Mouse (Mus musculus) large intestine, adult 2 months (tissue): ENCODE results near the gene Mfsd6. TPM values are rescaled to one million over a fixed set of nuclear protein-coding genes. Genes with fewer than 3 reads are reported as not detected.

Experiments used
- DNase-seq: peaks from one replicate; pipeline ENCODE4 v3.0.0-alpha.2; 2012; ENCODE audit warnings: low read depth, low spot score
- WGBS: fragments of 180-500 bp; shearing (Covaris S2); methylation state at CpG from one replicate; pipeline ENCODE4 v1.1.7; 2018; 5-methylcytosine and 5-hydroxymethylcytosine counted together
- polyA plus RNA-seq: library from polyadenylated mRNA; depleted of rRNA; stranded (reverse); fragments of >200 nt; gene quantifications from 2 replicates; pipeline ENCODE4 v1.2.3, GENCODE M21; 2012; rRNA removed

Gene Mfsd6
- polyA plus RNA-seq: 15.9 and 22.2 TPM in 2 replicates

GRCm38 (mm10) chr1:52727056-52727900 is at the start of gene Mfsd6:
TSS of gene Mfsd6 (minus strand) at chr1:52727462.
- DNase-seq: no peak
- WGBS: 2% methylated on average over 63 of the region's 63 CpGs

GRCm38 (mm10) chr1:52765176-52766111 is 38.2 kb upstream of the Mfsd6 start:
- WGBS: 29% methylated on average over 7 of the region's 7 CpGs
- DNase-seq: no peak

GRCm38 (mm10) chr1:52763894-52764809 is 36.9 kb upstream of the Mfsd6 start:
- WGBS: 55% methylated on average over 4 of the region's 4 CpGs
- no peak for DNase-seq

DNA sequence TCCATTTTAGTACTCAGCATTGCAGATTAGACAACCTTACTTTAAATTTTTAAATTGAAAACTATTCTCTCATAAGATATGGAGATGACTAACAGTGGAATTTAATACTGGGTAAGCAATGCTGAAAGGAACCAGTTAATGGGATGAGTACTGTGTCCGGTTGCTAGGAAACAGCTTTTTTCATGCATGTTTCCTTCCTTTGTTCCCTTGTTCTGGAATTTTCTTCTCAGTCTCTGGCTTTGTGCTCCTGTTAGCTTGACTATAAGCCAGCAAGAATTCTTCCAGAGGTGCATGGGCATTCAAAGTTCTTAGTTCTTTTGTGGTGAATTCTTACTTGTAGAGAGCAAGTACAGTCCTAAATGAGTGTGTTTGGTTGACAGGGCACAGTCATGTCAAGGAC is 30.9 kb upstream of the Mfsd6 start:
- 89% methylated on average over 1 of the region's 1 CpGs for WGBS
- DNase-seq: no peak

DNA sequence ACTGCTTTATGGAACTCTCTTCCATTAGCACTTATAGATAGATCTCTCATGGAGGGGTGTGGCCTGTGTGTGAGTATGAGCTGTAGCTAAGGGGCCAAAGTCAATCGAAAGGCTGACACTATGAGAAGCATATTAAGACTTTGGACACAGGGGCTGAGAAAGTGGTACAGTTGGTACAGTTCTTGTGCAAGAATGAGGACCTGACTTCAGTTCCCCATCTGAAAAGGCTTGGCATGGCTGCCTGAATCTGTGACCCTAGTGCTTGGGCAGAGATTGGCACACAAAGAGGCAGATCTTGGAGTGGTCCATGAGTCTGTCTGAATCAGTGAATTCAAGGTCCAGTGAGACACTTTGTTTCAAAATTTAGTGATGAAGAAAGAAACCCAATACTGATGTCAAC is 27.1 kb upstream of the Mfsd6 start:
- whole genome bisulfite sequencing: 77% methylated on average over 1 of the region's 1 CpGs
- DNase-seq: no peak

- no peak for DNase-seq
- WGBS: 82% methylated on average over 2 of the region's 2 CpGs
Observed at GRCm38 (mm10) chr1:52753828-52754227, 26.6 kb upstream of the Mfsd6 start.

GRCm38 (mm10) chr1:52752706-52753105 is 25.4 kb upstream of the Mfsd6 start:
- 74% methylated on average over 3 of the region's 3 CpGs for WGBS
- no peak for DNase-seq

DNA sequence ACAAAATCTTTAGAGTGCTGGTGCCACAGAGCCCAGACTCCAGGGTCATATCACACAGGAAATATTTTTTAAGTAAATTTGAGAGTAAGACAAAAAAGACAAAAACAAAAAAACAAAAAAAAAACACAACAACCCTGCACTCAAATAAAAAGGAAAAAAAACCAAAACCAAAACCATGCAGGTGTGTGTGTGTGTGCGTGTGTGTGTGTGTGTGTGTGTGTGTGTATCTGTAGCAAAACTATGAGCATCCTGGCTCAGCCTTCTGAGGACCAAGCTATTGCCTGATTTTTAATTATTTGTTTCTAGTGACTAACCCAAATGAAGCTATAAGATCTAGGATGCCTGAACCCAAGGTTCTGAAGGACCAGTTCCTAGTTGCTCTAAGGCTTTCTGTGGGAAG is 24.4 kb upstream of the Mfsd6 start:
- WGBS: 86% methylated on average over 1 of the region's 1 CpGs
- no peak for DNase-seq

DNA sequence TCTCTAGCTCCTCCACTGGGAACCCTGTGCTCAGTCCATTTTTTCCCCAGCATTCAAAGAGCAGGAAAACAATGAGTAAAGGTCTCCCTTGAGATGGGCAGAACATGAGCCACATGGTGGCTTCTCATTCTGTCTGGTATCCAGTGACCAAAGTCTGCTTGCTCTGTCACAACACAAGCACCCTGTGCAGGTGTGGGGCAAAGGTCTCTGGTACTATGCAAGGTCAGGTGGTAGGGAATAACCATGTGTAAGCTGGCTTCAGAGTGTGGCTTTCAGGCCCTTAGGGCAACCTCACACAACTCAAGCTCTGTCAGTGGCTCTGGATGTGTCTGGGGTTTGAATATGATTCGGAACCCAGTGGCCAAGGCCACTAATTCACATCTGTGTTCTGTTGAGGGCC is 22.7 kb upstream of the Mfsd6 start:
- WGBS: 93% methylated on average over 1 of the region's 1 CpGs
- DNase-seq: no peak

- WGBS: 17% methylated on average over 3 of the region's 3 CpGs
- DNase-seq: no peak
Observed at GRCm38 (mm10) chr1:52748260-52748659, 21.0 kb upstream of the Mfsd6 start.

DNA sequence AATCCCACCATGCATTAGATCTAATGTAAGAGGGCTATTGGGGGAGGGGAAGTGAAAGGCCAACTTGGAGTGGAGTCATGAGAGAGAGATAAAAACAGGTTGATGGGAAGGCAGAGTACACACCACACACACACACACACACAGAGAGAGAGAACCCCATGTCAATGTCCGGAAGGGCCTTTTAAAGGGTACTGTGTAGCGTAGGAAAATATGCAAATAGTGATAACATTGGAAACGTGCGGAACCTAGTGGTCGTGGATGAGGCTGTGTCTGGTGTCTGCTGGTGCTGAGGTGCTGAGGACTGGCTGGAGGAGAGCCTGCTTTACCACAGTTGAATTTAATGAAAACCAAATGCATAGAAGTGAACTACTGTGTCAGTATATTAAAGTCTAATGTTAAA is 15.3 kb upstream of the Mfsd6 start:
- DNase-seq: no peak
- 85% methylated on average over 5 of the region's 5 CpGs for WGBS

DNA sequence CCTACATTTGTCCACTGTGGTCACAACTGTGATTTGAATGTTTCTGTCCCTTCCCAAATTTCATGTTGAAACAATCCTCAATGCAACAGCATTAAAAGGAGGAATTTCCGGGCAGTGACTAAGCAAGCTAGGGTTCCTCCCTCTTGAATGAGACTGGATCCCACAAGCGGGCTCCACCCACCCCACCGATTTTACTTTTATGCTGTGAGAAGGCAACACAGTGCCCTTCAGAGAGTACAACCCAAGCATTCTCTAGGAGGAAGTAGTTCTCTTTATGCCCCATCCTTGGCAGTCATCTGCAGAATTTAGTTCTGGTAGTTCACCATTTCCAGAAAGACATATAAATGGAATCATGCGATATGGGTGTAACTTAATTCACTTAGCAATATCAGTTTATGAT is 6.9 kb upstream of the Mfsd6 start:
- peak; percentile 89 for DNase-seq
- WGBS: 28% methylated on average over 4 of the region's 4 CpGs

GRCm38 (mm10) chr1:52730258-52730657 is 3.0 kb upstream of the Mfsd6 start:
- DNase-seq: no peak
- WGBS: 43% methylated on average over 1 of the region's 1 CpGs

- no peak for DNase-seq
- 74% methylated on average over 5 of the region's 5 CpGs for WGBS
Observed at GRCm38 (mm10) chr1:52728857-52729489, 1.7 kb upstream of the Mfsd6 start.

DNA sequence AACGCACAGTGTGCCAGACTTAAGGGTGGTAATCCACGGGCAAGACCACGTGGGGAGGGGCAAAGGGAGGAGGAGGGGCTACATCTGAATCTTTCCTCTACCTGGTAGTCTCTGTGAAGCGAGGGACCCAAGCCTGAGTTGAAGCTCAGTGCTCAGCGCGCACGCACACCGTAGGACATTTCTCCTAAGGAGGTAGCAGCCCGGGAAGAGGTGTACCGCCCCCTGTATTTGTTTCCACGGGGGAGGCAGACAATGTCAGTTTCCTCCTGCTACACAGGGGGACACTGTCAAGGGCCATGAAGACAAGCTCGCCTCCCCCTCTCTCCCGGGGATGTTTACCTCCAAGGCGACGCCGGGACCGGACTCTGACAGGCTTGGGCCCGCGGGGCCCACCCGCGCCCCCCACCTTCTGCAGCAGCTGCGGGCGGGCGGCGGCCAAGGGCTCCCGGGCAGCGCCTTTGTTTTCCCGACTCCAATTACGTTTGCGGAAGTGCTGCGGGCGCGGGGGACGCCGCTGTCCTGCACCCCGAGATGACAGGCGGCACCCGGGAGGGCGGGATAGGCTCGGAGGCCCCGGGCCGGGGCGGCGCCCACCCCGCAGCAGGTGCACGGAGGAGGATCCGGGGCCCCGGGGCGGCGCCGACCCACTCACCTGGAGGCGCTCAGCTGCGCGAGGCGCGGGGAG is 749 bp downstream of the Mfsd6 start:
- 2% methylated on average over 56 of the region's 56 CpGs for WGBS
- no peak for DNase-seq

- DNase-seq: no peak
- WGBS: 51% methylated on average over 4 of the region's 4 CpGs
Observed at GRCm38 (mm10) chr1:52722586-52722985, 4.7 kb downstream of the Mfsd6 start.

DNA sequence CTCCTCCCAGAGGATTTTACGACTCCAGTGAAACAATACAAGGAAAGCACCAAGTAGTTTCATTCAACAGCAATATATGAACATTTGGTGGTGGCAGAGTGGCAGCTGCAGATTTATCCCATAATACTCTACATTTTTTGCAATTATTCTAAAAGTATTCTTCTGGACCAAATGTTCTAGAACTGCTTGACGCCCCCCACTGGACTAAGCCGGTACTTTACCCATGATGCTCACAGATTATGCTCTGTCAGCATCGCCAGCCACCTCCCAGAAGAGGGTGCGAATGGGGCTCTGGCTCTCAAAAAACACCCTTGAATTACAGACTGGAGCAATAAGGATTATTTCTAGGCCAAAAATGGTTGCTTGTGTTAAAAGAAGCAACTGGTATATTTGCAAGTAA is 8.2 kb downstream of the Mfsd6 start:
- DNase-seq: no peak
- 53% methylated on average over 5 of the region's 5 CpGs for WGBS

DNA sequence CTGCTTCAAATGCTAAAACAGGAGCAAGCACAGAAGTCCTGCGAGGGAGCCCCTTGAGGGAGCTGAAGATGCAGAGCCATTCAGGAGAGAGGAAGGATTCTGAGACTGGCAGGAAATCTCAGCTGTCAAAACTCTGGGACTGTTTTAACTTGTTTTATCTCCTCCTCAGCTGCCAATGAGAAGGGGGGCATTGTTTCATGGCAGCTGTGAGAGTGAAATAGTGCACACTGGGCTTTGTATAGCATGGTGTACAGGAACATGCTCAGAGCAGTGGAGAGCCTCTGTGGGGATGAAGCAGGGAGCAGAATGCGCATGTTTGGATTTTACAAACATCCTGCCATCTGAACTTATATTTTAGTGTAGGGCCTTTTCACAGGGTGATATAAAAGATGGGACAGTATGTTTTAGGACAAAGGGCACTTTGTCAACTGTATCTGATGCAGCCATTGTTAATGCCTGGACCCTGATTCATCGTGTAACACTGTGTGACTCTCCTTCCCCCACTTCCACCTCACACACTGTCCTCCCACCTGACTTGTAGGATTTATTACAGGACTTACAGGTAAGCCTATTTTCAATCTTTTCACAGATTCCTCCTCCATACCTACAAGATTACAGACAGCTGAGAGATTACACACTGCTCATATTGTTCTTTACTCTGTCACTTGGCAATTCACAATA is 9.1 kb downstream of the Mfsd6 start:
- 49% methylated on average over 3 of the region's 3 CpGs for WGBS

More for the DNA sequence above, 9.1 kb downstream of the Mfsd6 start:
- no peak for DNase-seq
